Mouse (Mus musculus) erythroblast, embryonic 14.5 days (primary cell): ENCODE results near the gene Crct1.

Experiments
- GATA1 ChIP-seq: IDR thresholded peaks from 2 replicates; pipeline ENCODE4 v1.6.1; 2012; ENCODE audit warnings: low read length, inconsistent platforms, mixed read lengths
- TAL1 ChIP-seq: IDR thresholded peaks from 3 replicates; pipeline ENCODE4 v1.6.1; 2012; ENCODE audit warnings: low read length, inconsistent platforms, mixed read lengths

GRCm38 (mm10) chr3:92998691-92999090 lies 16.8 kb downstream of the Crct1 start:
- TF ChIP-seq GATA1 (no peak), TAL1 (no peak)
